Mouse (Mus musculus): ENCODE data around the gene Dpy30.
"Not testable (repeated sequence)": the region's sequence is repeated elsewhere in the genome, so short reads cannot be mapped to it uniquely, and the experiment has no call there.

Gene Dpy30

DNA sequence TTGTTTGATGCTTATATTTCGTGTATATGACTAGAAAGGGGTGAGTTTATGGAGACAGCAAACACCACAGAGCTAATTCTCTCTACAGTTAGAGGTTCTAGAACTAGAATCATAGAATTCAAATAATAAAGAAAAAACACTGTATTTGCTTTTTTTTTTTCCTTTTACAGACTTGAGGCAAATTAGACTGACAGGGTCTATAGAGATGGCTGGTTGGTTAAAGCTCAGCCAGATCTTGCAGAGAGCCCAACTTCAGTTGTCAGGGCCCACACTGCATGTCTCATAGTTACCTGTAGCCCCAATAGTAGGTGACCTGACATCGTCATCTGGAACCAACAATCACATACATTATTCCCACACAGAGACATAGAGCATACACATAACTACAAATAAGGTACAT is at the start of gene Dpy30:
Dpy30 (minus strand) TSS at position 101 of the 400 bp plus-strand sequence.
- DNase-seq (ENCODE audit: low read depth, low spot score): no peak

DNA sequence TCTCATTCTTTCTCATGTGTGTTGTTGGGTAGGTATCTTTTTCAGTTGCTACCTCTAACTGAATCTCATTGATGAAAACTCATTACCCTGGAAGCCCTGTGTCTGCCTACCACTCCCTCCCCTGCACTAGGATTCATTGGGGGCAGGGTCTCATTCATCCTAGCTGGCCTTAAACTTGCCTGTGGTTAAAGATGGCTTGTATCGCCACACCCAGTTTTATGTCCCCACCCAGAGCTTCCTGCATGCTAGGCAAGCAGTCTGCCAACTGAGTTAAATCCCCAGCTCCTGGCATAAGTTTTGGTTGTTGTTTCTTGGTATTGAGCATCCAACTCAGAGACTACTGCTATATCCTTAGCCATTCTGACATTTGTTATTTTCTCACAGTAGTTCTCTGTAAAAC is 39.8 kb upstream of the Dpy30 start:
- no peak for DNase-seq (ENCODE audit: low read depth, low spot score)

DNA sequence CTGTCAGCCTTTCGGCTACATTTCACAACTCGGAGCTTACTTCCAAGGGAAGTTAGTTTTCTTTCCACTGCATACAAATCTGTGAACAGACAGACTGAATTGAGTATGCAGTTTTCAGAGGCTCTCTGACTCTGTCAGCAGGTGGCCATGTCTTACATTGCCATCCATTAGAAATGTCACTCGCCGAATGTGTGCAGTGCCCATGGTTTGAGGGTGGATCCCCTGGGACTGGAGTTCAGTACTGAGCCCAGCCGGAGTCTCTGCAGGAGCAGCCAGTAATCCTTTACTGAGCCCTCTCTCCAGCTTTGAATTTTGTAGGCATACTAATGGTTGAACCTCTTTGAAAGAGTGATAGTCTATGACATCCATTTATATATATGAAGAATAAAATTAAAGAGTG is 17.4 kb upstream of the Dpy30 start:
- DNase-seq (ENCODE audit: low read depth, low spot score): no peak

DNA sequence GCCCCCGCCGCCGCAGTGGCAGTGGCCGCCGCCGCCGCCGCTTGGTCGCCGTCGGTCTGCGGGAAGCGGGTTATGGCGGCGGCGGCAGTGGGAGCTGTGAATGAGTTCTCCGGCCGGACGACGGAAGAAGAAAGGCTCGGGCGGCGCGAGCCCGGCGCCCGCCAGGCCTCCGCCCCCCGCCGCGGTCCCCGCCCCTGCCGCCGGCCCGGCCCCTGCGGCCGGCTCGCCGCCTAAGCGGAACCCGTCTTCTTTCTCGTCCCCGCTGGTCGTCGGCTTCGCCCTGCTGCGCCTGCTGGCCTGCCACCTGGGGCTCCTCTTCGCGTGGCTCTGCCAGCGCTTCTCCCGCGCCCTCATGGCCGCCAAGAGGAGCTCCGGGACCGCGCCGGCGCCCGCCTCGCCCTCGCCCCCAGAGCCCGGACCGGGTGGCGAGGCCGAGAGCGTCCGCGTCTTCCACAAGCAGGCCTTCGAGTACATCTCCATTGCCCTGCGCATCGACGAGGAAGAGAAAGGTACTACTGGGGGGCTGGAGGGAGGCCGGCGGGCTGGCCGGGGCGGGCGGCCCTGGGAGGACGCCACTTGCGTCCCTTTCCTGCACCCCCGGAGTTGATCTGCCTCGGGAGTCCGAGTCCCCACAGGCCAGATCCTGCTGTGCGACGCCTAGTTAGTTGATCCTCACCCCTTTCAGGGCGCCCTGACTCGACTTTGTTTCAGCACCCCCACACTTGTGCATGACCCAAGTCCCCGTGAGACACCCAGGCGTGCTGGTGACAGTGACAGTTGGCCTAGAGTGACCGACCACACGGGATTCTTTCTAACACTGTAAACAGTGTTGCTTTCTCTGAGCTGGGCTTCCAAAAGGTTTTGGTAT is 15.4 kb upstream of the Dpy30 start, which contains the start of gene Spast:
Spast (plus strand) TSS at position 51 of the 868 bp plus-strand sequence.
- peak; percentile 48 for DNase-seq (ENCODE audit: low read depth, low spot score)

DNA sequence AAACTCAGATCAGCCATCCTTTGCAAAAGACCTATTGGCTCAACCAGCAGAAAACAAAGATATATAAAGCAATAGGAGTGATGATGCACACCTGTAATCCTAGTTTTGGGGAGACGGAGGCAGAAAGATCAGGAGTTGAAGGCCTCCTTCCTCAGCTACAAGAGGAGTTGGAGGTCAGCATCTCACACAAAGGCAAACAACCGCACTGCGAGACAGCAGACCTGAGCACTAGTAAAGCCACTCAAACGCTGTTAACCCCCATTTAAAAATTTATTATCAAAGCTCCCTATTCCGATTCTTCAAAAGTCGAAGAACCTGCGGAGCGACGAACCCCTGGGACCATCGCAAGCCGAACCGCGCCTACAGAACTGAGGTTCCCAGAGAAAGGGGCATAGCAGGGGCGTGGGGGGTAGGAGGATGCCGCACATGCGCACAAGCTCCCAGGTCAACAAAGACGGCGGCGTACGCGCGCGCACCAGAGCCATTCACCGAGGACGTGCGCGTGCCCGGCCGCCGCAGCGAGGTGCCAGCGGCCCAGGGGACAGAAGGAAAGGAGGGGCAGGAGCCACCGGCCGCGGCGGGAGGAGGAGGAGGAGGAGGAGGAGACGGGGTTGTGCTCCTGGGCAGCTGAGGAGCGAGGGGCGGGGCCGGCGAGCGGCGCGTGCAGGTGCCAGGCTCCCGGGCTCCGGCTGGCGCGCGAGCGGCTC is 14.6 kb upstream of the Dpy30 start:
- peak; percentile 94 for DNase-seq (ENCODE audit: low read depth, low spot score)

DNA sequence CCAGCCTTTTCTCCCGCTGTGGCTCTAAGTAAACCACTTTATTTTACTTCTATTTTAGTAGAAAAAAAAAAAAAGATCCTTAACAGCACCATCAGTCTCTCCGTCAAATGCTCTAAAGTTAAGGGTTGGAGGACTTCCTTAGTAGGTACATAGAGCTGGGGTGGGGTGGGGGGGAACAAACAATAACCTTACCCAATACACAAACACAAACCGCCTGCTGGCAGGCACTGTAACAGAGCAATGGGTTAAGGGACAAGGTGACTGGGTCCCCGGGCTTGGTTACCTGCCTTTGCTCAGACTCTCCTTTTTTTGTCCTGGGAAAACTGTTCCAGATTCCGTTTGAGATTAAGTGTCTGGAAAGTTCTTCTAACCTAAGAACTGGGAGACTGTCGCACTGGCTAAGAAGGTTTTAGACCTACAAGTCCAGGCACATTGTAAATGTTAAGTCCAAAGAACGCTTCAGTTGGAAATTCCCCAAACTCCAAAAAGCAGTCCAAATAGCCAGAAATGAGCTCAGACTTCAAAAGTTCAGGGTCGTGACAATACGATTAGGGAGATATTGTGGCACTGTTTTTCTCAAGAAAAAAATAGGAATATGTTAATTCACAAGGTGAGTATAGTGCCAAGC is 7.4 kb upstream of the Dpy30 start:
- DNase-seq (ENCODE audit: low read depth, low spot score): peak; percentile 20

DNA sequence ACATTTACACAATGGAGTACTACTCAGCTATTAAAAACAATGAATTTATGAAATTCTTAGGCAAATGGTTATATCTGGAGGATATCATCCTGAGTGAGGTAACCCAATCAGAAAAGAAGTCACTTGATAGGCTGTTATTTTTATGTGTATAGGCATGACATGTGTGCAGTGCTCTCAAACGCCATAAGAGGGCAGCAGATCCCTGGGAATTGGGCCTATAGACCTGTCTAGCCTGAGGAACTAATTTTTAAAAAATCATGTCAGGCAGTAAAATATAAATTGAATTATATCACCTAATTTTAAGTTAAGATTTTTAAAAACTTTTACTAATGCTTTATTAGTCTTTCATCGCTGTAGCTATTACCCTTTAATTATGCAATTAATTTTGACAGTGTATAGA is 4.4 kb upstream of the Dpy30 start:
- peak; percentile 51 for DNase-seq (ENCODE audit: low read depth, low spot score)

DNA sequence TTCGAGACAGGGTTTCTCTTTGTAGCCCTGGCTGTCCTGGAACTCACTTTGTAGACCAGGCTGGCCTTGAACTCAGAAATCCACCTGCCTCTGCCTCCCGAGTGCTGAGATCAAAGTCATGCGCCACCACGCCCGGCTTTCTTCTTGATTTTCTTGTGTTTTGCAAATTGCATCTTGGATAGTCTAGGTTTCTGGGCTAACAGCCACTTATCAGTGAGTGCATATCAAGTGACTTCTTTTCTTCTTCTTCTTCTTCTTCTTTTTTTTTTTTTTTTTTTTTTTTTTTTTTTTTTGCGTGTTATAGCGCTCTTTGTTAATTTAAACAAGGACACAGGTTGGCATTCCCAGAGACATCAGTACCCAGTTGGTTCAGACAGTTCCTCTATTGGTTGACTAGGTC is 3.5 kb upstream of the Dpy30 start:
- DNase-seq (ENCODE audit: low read depth, low spot score): not testable (repeated sequence)

DNA sequence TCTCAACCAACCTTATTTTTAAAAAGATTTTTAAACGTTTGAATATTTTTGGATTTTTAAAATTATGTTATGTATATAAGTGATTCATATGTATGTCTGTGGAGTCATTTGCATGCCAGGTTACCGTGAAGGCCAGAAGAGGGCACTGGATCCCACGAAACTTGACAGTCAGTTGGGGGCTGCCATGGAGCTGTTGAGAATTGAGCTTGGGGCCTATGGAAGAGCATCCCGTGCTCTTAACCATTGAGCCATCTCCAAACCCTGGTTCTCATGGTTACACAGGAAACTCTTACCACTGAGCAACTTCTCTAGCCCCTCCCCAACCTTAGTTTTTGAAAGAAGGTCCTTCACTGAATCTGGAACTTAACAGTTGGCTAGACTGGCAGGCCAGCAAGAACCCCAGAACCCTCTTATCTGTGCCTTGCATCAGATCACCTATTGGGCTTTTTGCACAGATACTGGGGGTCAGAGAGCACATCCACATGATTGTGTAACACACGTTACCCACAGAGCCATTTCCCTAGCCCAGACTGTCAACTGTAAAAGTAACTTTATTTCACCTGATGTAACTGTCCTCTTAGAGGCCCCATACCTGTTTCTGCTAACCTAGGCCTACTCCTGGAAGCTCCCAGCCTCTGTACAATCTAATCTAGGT is 1.2 kb downstream of the Dpy30 start:
- DNase-seq (ENCODE audit: low read depth, low spot score): no peak

DNA sequence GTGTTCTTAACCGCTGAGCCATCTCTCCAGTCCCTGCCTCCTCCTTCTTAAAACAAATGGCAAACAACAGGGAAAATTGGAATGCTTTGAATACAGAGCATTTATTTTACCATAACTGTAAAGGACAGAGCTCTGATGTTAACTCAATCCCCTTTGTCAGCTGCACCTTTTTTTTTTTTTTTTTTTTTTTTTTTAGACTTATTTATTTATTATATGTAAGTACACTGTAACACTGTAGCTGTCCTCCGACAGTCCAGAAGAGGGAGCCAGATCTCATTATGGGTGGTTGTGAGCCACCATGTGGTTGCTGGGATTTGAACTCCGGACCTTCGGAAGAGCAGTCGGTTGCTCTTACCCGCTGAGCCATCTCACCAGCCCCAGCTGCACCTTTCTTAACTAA is 5.0 kb downstream of the Dpy30 start:
- DNase-seq (ENCODE audit: low read depth, low spot score): no peak

DNA sequence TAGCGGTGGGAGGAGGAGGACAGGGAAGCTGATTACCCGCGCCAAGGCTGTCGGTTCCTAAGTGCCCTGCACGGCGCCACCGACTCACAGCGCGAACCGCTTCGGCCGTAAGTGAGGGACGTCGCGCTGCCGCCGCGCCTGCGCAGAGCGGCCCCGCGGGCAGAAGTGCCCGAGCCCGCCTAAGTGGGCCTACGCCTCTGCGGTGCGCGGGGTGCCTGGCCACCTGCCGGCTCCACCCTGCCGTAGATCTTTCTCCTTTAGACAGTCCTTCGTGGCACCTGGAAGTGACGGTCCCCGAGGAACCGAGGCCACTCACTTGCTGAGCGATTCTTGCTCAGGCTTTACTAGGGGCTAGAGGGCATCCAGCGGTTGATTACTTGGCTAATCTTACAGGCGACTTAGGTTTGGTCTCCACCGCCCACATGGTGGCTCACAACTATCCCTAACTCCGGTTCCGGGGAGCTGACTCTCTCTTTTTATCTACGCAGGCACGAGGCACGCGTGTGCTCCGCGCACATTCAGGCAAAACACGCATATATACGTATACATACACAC is 7.4 kb downstream of the Dpy30 start:
- DNase-seq (ENCODE audit: low read depth, low spot score): peak; percentile 92

DNA sequence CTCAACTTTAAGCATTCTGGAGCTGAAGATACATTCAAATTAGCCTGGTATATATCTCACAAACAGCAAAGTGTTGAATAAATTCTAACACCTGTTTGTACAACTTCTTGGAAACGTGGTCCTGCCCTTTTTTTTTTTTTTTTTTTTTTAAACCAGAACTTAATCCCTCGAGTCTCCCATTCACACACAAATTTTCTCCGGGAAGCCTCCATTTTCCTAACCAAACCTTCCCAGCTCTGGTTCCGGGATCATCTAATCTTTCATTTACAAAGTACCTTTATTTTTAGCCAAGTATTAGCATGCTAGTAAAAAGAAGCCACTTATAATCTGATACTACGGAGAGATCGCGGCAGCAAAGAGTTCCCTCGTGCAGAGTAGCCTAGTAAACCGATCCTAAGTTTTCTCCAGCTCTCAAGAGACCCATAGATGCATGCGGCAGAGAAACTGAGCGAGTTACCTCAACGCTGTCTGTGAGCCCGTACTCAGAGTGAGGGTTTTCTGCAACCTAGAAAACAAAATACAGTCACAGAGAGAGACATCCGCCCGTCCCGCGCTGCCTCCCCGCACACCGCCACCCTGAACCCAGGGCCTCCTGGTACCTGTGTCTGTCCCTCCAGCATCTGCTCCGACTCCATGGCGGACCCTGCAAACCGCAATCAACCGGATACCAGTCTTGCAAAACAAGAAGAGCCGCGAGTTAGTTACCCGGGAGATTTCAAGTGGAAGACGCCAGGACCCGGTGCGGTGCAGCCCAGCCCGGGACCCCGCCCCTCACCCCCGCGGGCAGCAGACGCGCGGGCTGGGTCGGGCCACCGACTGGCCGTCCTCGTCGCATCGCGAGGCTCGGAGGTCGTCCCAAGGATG is 8.1 kb downstream of the Dpy30 start:
- no peak for DNase-seq (ENCODE audit: low read depth, low spot score)

DNA sequence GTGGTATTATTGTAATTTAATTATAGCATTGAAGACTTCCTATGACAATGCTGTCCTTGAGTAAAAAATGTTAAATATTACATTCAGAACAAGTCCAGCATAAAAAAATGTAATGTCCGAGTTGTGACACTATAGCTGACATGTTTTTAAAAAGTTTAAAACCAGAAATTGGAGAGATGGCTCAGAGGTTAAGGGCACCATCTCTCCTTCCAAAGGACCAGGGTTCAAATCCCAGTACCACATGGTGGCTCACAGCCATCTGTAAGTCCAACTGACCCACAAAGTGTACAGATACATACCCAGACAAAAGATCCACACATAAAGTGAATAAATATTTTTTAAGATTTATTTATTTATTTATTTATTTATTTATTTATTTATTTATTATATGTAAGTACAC is 17.7 kb downstream of the Dpy30 start:
- no peak for DNase-seq (ENCODE audit: low read depth, low spot score)

DNA sequence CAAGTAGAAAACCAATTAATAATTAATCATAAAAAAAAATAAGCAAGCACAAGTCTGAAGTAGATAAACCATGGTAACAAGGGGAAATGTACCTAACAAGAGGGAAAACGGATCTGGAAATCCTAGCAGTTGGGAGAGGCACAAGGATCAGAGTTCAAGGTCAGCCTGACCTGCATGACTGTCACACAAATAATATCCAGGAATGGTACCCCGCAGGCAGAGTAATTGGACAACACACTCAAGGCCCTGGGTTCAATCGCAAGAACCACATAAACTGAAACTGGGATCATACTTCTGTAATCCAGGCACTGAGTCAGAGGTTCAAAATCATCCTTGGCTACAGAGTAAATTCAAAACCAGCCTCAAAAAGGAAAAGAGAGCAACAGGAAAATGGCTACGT is 18.1 kb downstream of the Dpy30 start:
- no peak for DNase-seq (ENCODE audit: low read depth, low spot score)

DNA sequence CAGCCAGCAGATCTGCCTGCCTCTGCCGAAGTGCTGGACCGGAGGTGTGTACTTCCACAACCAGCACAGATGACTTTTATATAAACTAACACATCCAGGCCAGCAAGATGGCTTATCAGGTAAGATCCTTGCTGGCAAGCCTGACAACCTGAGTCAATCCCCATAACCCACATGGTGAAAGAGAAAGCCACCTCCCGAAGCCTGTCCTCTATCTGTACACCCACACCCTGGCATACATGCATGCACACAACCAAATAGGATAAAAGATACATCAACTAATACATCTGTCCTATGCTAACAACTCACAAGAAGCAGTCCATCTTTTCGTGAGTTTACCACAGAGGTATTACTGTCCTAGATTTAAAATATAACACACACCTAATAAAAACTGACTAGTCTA is 19.7 kb downstream of the Dpy30 start:
- DNase-seq (ENCODE audit: low read depth, low spot score): no peak

DNA sequence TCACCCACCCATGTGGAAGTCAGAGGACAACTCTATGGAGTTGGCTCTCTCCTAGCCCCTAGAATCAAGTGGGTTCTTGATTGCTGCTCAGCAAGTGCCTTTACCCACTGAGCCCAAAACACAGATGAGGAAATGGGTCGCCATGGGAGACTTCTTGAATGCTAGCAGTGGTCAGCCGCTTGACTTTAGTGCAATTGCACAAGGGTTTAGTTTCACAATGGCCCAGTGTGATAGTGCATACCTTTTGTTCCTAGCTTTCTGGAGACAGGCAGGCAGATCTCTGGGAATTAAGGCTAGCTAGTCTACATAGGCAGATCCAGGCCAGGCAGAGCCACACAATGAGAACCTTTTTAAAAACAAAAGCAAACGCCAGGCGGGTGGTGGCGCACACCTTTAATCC is 23.7 kb downstream of the Dpy30 start:
- peak; percentile 35 for DNase-seq (ENCODE audit: low read depth, low spot score)

DNA sequence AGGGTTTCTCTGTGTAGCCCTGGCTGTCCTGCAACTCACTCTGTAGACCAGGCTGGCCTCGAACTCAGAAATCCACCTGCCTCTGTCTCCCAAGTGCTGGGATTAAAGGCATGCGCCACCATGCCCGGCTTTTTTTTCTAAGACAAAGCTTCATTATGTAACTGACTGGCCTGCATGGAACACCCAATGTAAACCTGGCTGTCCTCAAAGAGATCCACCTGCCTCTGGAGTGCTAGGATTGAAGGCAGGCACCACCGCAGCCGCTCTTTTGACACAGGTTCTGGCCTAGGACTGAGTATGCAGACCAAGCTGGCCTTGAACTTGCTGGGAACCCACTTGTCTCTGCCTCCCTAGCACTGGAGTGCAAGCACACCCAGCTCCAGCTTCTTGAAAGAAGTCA is 26.8 kb downstream of the Dpy30 start:
- not testable (repeated sequence) for DNase-seq (ENCODE audit: low read depth, low spot score)

DNA sequence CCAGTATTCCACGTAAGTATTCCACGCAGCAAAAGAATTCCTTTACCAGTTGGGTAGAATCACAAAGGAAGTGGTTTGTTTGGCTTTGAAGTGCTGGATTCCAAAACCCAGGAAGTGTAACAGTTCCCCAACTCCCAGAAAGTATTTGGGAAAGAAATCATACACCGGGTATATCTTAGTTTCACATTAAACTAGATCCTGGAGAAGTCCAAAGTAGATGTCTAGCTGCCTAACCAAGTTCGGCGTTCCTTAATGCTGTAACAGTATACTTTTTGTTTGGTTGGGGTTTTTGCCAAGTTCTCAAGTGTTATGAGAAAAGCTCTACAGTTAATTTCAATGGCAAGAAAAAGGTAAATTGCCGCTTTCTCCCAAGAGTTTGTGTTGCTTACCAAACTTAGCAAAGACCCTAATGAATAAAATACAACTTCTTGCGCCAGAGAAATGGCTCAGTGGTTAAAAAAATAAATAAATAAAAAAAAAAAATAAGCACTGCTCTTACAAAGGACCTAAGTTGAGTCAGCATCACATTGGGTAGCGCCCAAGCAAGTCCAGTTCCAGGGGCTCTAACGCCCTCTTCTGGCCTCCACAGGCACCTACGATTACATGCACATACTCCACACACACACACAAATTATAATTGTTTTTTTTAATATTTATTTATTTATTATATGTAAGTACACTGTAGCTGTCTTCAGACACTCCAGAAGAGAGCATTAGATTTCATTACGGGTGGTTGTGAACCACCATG is 27.5 kb downstream of the Dpy30 start:
- peak; percentile 47 for DNase-seq (ENCODE audit: low read depth, low spot score)

DNA sequence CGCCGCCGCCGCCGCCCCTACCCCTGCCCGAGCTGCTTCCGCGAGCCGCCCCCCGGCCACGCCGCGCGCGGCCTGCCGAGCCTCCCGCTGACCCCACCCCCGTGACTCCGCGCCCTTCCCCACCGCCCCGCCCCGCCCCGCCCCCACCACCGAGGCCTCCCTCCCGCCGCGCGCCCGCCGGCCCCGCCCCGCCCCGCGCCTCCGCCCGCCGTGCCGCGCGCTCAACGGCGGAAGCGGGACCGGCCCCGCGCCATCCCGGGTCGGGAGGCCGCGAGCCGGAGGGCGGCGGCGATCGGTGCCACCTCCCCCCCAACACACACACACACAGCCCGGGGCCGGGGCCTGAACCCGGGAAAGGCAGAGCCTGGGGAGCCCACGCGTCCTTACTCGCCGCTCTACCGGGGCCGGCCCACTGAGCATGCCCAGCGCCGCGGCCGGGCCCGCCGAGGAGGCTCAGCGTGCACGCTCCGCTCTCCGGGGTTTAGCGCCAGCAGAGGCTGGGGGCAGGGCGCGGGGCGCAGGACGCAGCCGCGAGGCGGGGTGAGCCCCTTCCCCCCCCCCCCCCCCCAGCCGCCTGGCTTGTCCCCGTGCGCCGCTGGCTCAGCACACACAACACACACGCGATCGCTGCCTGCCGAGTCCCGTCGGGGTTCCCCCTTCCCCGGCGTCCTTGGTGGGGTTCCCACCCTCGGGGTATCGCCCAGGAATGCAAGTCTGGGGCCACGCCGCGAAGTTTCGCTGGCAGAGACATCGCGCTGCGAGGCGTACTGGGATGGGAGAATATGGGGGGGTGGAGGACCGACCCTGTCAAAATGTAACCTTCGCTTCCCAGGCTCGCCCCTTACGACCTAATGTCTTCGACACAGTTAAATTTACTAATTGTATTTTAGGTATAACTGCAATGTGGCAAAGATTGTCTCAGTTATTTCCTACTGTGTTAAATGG is 28.4 kb downstream of the Dpy30 start, which contains the start of gene Memo1:
Memo1 (minus strand) TSS at position 496 of the 945 bp plus-strand sequence.
- peak; percentile 68 for DNase-seq (ENCODE audit: low read depth, low spot score)

Measured in ZHBTc4 (cell line).